Mouse (Mus musculus) kidney, embryonic 14.5 days (tissue): ENCODE data around the gene Ankrd54. TPM values are rescaled to one million over a fixed set of nuclear protein-coding genes. Genes with fewer than 3 reads are reported as not detected.

Experiments used
- ATAC-seq: fragments of 200-750 bp; cut with Nextera tagmentation; 2 replicates; pipeline ENCODE4 v1.8.0; 2017; ENCODE audit warnings: moderate number of reproducible peaks, mild to moderate bottlenecking, moderate TSS enrichment, moderate library complexity; ENCODE audit not compliant: low FRiP score, low TSS enrichment
- H3K27ac ChIP-seq: fragments of 300-500 bp; sonication (generic); 2 replicates; pipeline ENCODE4 v1.5.1; 2014; ENCODE audit warnings: low read depth, mild to moderate bottlenecking, low read length, moderate library complexity, mixed read lengths
- H3K27me3 ChIP-seq: fragments of 300-500 bp; sonication (generic); 2 replicates; pipeline ENCODE4 v1.6.1; 2014; ENCODE audit warnings: mild to moderate bottlenecking, low read length; ENCODE audit not compliant: control insufficient read depth, insufficient read depth
- H3K36me3 ChIP-seq: fragments of 300-500 bp; sonication (generic); 2 replicates; pipeline ENCODE4 v1.6.1; 2014; ENCODE audit warnings: low read length, mixed read lengths; ENCODE audit not compliant: control insufficient read depth, insufficient read depth
- H3K4me1 ChIP-seq: fragments of 300-500 bp; sonication (generic); 2 replicates; pipeline ENCODE4 v1.6.1; 2014; ENCODE audit warnings: low read length, mixed read lengths; ENCODE audit not compliant: control insufficient read depth, insufficient read depth
- H3K4me2 ChIP-seq: fragments of 300-500 bp; sonication (generic); replicated peaks from 2 replicates; pipeline ENCODE4 v1.6.1; 2014; ENCODE audit warnings: low read depth, mild to moderate bottlenecking, low read length
- H3K4me3 ChIP-seq: fragments of 300-500 bp; sonication (generic); 2 replicates; pipeline ENCODE4 v1.5.1; 2014; ENCODE audit warnings: mild to moderate bottlenecking, low read length
- H3K9ac ChIP-seq: fragments of 300-500 bp; sonication (generic); 2 replicates; pipeline ENCODE4 v1.6.1; 2014; ENCODE audit warnings: low read depth, mild to moderate bottlenecking, low read length, moderate library complexity
- H3K9me3 ChIP-seq: fragments of 300-500 bp; sonication (generic); 2 replicates; pipeline ENCODE4 v1.6.1; 2016; ENCODE audit warnings: low read length; ENCODE audit not compliant: control insufficient read depth
- WGBS: fragments of 180-500 bp; shearing (Covaris S2); extraction: QIAGEN DNeasy Blood & Tissue Kit; methylation state at CpG from one replicate; pipeline ENCODE4 v1.1.7; 2014; 5-methylcytosine and 5-hydroxymethylcytosine counted together
- polyA plus RNA-seq: library from polyadenylated mRNA; unstranded; fragments of >200 nt; fragmentation: Nextera tagmentation; extraction: Ambion mirVana; gene quantifications from 2 replicates; pipeline ENCODE4 v1.2.1, GENCODE M21; 2014

Ankrd54 gene
- polyA plus RNA-seq, 1 experiment from 2014 or later: 54.2 TPM

DNA sequence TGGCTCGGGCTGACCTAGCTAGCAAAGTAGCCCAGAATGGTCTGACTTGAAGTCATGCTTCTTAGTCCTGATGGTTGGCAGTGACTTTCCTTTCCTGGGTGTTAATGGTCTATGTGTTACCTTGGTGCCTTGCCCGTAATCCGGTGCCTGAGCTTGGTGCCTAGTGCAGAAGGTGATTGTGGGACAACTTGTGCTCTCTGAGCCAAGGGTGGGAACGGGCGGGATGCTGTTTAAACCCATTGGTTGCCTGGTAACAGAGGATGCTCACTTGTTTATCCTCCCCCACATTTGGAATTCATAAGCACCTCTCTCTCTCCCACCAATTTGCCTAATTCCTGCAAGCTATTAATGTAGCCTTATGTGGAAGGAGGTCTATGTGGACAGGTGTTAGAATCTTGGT is 32.8 kb upstream of the Ankrd54 start:
- H3K4me1 ChIP-seq: peaks cover 19% of the 10 kb centered on the region
- no peak overlapping the region for H3K4me2 ChIP-seq
- H3K9me3 ChIP-seq: no peaks in the 10 kb centered on the region
- WGBS: 84% methylated on average over 5 of the region's 5 CpGs
- H3K9ac ChIP-seq: no peak overlapping the region
- ATAC-seq: no peak
- peaks cover 55% of the 10 kb centered on the region for H3K36me3 ChIP-seq
- no peak overlapping the region for H3K4me3 ChIP-seq
- H3K27ac ChIP-seq: no peak overlapping the region
- no peaks in the 10 kb centered on the region for H3K27me3 ChIP-seq

DNA sequence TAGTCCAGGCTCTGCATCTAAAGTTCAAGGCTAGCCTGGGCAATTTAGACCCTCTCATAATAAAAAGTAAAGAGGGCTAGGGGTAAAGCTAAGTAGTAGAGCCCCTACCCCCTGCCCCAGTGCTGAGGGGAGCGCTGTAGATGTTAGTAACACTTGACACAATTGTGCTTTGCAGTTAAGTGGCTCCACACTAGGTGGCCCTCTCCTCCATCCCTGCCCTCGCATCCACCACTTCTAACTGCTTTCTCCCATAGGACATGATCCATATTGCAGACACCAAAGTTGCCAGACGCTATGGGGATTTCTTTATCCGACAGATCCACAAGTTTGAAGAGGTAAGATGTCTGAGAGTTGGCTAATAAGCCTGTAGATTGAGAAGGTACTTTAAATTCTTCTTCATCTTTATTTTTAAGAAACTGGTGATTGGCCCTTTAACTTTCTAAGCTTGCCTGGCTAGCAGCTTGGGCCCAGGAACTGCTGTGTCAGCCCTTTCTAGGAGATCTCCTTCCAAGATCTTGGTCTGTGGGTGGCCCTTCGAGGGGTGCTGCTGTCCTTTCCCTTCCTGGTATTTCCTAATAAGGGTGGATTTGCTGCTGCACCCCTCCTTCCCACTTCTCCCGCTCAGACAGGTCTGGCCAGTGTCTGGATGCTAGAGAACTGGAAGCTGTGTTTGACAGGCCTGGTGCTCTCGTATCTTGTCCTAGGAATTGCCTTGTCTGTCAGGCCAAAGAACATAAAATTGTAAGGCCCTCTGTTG is 30.6 kb upstream of the Ankrd54 start:
- H3K9me3 ChIP-seq: no peaks in the 10 kb centered on the region
- peaks cover 77% of the 10 kb centered on the region for H3K36me3 ChIP-seq
- no peaks in the 10 kb centered on the region for H3K27me3 ChIP-seq
- H3K4me1 ChIP-seq: peaks cover 18% of the 10 kb centered on the region
- H3K4me3 ChIP-seq: no peak overlapping the region
- no peak overlapping the region for H3K4me2 ChIP-seq
- 76% methylated on average over 7 of the region's 7 CpGs for whole genome bisulfite sequencing
- no peak for ATAC-seq
- H3K9ac ChIP-seq: no peak overlapping the region
- no peak overlapping the region for H3K27ac ChIP-seq

DNA sequence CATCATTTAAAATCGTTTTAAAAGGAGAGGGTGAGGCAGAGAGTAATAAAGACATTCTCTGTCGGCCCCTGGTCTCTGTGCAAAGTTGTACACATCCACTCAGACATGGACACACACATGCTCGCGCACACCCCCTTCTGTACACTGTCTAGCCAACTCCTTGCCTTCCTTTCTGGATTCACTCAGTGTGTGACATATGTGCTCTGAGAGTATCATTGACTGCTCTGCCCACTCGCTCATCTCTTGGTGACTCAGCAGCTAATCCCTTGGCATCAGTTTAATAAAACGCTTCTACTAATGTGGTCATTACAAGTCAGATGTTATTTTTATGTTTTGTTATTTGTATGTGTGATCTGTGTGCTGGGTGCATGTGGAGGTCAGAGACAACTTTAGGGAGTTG is 29.6 kb upstream of the Ankrd54 start:
- Histone ChIP-seq H3K27ac (no peak overlapping the region), H3K27me3 (no peaks in the 10 kb centered on the region), H3K9ac (no peak overlapping the region), H3K4me2 (no peak overlapping the region), H3K4me1 (peaks cover 8% of the 10 kb centered on the region; the same call in 1 of the 2 replicates), H3K9me3 (no peaks in the 10 kb centered on the region), H3K36me3 (peaks cover 82% of the 10 kb centered on the region), H3K4me3 (no peak overlapping the region)
- ATAC-seq: no peak
- 89% methylated on average over 6 of the region's 6 CpGs for WGBS

DNA sequence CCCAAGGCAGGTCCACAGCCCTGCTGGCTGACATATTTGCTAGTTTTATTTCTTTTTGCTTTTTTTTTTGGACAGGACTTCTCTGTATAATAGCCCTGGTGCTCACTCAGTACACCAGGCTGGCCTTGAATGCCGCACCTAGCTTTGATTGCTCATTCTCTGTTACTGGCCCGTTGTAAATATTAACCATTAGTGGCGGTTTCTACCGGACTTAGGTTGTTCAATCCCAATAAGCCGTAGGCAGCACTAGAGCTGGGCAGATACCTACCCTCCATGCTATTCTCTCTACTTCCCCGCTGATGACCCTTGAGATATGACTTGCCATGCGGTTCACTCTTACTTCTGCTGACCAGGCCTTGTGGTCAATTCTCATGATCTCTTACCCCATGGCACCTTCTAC is 16.9 kb upstream of the Ankrd54 start:
- Histone ChIP-seq H3K36me3 (peaks cover 81% of the 10 kb centered on the region), H3K27ac (no peak overlapping the region), H3K4me1 (peaks cover 5% of the 10 kb centered on the region), H3K9me3 (no peaks in the 10 kb centered on the region), H3K4me3 (no peak overlapping the region), H3K9ac (no peak overlapping the region), H3K4me2 (no peak overlapping the region), H3K27me3 (no peaks in the 10 kb centered on the region)
- WGBS: 92% methylated on average over 7 of the region's 7 CpGs
- no peak for ATAC-seq

DNA sequence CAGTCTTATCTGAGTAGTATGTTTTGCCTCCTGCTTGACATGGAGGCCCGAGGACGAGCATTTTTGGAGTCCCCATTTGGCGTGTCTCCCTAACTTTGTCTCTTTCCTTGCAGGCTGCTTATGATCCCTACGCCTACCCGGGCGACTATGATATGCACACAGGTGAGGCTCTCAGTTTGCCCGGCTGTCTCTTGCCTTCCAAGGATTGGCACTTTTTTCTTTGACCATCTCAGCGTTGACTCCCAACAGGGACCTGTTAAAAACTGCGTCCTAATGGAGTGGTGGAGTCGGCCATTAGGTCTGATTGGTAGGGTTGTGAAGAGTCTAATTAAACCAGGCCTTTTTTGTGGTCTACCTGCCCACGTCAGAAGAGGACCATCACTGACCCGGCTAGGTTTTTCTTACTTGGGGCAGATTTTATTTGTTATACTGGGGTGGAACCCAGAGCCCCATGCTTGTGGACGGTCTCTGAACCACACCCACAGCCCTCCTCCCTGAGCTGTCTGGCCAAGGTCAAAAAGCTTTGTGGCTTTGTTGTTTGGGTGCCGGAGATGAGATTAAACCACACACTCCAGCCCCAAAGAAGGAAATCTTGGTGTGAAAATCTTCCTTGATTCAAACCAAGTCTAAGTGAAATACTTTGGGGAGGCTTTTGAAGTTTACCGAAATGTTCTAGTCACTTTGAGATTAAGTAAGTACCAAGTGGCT is 13.1 kb upstream of the Ankrd54 start:
- no peak for ATAC-seq
- H3K9me3 ChIP-seq: no peaks in the 10 kb centered on the region
- peaks cover 44% of the 10 kb centered on the region for H3K36me3 ChIP-seq
- H3K4me2 ChIP-seq: peak overlapping the region; percentile 81
- no peaks in the 10 kb centered on the region for H3K27me3 ChIP-seq
- peak overlapping the region; percentile 72 for H3K9ac ChIP-seq
- peaks cover 9% of the 10 kb centered on the region for H3K4me1 ChIP-seq
- peak overlapping the region; percentile 66 for H3K27ac ChIP-seq
- H3K4me3 ChIP-seq: peak overlapping the region; percentile 97
- 32% methylated on average over 15 of the region's 15 CpGs for WGBS

DNA sequence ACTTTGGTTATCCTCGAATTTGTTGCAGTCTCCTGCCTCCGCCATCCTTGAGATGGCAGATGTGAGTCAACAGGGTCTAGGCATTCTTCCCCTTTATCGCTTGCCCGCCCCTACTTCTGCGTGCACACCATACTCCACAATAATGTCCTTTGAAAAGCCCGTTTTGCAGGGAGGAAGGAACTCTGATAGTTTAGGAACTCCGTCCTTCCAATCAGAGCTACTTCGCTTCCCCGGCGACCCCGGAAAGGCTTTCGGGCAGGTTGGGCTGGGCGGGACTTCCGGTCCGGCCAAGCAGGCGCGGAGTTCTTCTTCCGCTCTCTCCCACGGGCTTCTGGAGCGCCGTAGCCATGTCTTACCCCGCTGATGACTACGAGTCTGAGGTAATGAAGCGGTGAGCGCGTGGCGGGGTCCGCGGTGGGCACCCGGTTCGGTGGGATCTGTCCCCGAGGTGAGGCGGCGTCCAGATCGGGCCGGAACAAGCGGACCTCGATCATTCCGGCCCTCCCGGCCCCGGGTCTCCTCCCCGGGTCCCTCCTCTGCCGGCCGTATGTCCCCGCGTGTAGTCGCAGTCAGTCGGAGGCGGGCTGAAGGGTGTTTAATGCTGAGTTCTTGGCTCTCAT is 12.3 kb upstream of the Ankrd54 start, which contains the start of gene Eif3l:
Eif3l (plus strand) TSS at position 267 of the 620 bp plus-strand sequence.
- Histone ChIP-seq H3K4me2 (peak within 1 kb of the TSS; percentile 81), H3K4me1 (peaks cover 9% of the 10 kb centered on the region), H3K27me3 (no peaks in the 10 kb centered on the region), H3K4me3 (peak within 1 kb of the TSS; percentile 97), H3K27ac (peak within 1 kb of the TSS; percentile 66), H3K9ac (peak within 1 kb of the TSS; percentile 72), H3K36me3 (peaks cover 37% of the 10 kb centered on the region), H3K9me3 (no peaks in the 10 kb centered on the region)
- under 1% methylated on average over 49 of the region's 49 CpGs for WGBS
- ATAC-seq: peak; percentile 86

DNA sequence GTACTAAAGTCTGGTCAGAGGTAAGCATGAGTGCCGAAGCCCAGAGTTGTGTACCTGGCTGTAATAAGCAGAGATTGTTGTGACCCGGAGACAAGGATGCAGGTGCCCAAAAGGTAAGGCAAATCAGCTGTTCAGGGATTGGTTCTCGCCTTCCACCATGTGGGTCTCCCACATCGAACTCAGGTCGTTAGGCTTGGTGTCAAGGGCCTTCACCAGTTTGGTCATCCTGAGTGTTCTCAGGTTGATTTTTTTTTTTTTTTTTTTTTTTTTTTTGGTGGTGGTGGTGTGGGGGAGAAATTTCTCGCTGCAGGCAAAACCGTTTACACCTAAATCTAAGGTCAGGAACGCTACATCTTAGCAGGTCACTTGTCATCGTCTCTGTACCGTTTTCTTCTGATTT is 11.8 kb upstream of the Ankrd54 start:
- ATAC-seq: no peak
- 32% methylated on average over 10 of the region's 10 CpGs for WGBS
- H3K9ac ChIP-seq: peak overlapping the region; percentile 72; the same call in 1 of the 2 replicates
- peak overlapping the region; percentile 81 for H3K4me2 ChIP-seq
- peaks cover 31% of the 10 kb centered on the region for H3K36me3 ChIP-seq
- no peaks in the 10 kb centered on the region for H3K27me3 ChIP-seq
- H3K4me3 ChIP-seq: peak overlapping the region; percentile 97
- no peaks in the 10 kb centered on the region for H3K9me3 ChIP-seq
- H3K4me1 ChIP-seq: peaks cover 9% of the 10 kb centered on the region
- H3K27ac ChIP-seq: peak overlapping the region; percentile 66

DNA sequence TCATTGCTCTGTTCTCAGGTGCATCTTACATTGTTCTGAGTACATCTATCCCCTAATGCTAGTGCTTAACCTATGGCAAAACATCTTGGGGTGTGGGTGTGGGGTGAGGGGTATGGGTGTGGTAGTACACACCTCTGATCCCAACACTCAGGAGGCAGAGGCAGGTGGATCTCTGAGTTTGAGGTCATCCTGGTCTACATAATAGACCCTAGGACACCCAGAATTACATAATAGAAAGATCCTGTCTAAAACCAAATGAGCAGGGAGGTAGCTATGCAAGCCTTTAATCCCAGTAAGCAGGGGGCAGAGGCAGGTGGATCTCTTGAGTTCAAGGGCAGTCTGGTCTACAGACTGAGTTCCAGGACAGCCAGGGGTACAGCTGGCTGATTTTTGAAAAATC is 11.1 kb upstream of the Ankrd54 start:
- peaks cover 9% of the 10 kb centered on the region for H3K4me1 ChIP-seq
- no peak overlapping the region for H3K27ac ChIP-seq
- peaks cover 24% of the 10 kb centered on the region for H3K36me3 ChIP-seq
- H3K9ac ChIP-seq: no peak overlapping the region
- no peaks in the 10 kb centered on the region for H3K27me3 ChIP-seq
- ATAC-seq: no peak
- H3K4me3 ChIP-seq: no peak overlapping the region
- H3K9me3 ChIP-seq: no peaks in the 10 kb centered on the region
- no peak overlapping the region for H3K4me2 ChIP-seq
